Mouse (Mus musculus): ENCODE results near the gene Ppp1r2. TPM values are rescaled to one million over a fixed set of nuclear protein-coding genes. Genes with fewer than 3 reads are reported as not detected.

Gene Ppp1r2
- polyA plus RNA-seq, 1 experiment, result 50.5 TPM

DNA sequence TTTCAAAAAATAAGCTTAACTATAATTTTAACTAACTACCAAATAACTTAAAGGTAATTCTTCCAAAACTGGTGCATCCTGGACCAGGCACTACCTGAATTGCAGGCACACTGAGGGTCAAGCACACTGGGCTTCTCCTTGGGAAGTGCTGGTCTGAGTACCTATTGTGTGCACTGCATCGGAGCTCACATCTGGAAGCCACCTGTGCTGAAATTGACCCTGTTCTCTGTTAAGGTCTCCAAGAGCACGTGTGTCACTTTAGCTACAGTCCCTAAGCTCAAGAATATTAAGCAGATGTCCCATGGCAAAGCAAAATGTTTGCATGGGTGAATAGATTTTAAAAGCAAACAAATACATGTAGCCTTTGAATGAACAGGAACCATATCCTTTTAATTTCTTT lies 38.5 kb upstream of the Ppp1r2 start:
- TF ChIP-seq GATA1 (IDR thresholded peaks at IDR 0.05; ENCODE audit: borderline replicate concordance, low read length) (no peak), FLI1 (IDR thresholded peaks at IDR 0.05; ENCODE audit: low read length) (no peak)
- Histone ChIP-seq H3K9me3 (no peaks in the 10 kb centered on the region), H3K27me3 (replicated peaks) (peaks cover 46% of the 10 kb centered on the region), H3K4me3 (replicated peaks) (no peak overlapping the region), H3K36me3 (replicated peaks; ENCODE audit: low read length) (no peaks in the 10 kb centered on the region), H3K4me1 (peaks cover 6% of the 10 kb centered on the region; the same call in 1 of the 2 replicates)

DNA sequence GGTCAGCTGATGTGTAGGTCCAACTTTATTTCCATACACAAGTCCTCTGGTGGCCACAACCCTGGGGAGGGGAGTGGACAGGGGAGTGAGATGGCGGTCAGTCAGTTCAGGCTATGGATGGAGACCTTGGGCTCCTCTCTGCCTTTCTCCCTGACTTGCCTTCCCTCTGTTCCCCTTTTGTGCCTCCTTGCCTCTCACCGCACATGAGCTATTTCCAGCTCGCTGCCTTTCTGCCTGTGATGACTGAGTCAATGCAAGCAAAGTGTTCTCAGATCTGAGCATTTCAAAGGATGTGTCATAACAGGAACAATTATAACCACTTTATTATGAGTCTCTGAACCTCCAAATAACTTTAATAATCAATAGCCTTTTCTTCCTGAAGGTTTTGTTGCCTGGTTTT lies 37.2 kb upstream of the Ppp1r2 start:
- Histone ChIP-seq H3K4me1 (peaks cover 6% of the 10 kb centered on the region; the same call in 1 of the 2 replicates), H3K36me3 (replicated peaks; ENCODE audit: low read length) (no peaks in the 10 kb centered on the region), H3K9me3 (no peaks in the 10 kb centered on the region), H3K4me3 (replicated peaks) (no peak overlapping the region), H3K27me3 (replicated peaks) (peaks cover 40% of the 10 kb centered on the region)
- TF ChIP-seq FLI1 (IDR thresholded peaks at IDR 0.05; ENCODE audit: low read length) (no peak), GATA1 (IDR thresholded peaks at IDR 0.05; ENCODE audit: borderline replicate concordance, low read length) (no peak)

DNA sequence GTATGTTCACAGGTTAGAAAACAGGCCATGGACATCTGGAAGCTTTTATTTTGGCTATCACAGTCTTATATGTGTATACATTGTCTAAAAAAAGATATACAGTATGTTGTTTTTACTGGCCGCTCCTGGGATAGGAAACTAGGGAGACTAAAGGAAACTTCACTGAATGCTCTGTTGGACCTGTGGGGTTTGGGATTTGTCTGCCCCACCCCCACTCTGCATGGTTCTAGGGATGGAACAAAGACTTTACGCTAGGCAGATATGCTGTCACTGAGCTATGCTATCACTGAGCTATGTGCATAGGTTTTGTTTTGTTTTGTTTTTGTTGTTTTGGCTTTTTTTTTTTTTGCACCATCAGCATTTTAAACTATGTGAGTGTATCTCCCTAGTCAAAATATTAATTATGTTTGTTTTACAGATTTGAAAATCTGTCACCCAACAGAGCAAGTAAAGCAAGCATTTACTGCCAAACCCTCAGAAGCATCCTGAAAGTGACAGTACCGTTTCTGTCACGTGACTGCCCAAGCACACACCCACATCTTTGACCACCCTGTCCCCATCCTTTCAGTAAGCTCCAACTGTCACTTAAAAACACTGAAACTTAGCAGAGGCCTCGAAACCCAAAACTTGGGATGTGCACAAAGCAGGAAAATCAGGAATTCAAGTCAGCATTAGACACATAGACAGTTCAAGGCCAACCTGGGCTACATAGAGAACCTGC lies 30.3 kb upstream of the Ppp1r2 start:
- no peak for TF ChIP-seq FLI1 (IDR thresholded peaks at IDR 0.05; ENCODE audit: low read length)
- no peak for TF ChIP-seq GATA1 (IDR thresholded peaks at IDR 0.05; ENCODE audit: borderline replicate concordance, low read length)
- Histone ChIP-seq H3K36me3 (replicated peaks; ENCODE audit: low read length) (no peaks in the 10 kb centered on the region), H3K4me3 (replicated peaks) (no peak overlapping the region)

GRCm38 (mm10) chr16:31303276-31303675 lies 28.2 kb upstream of the Ppp1r2 start:
- Histone ChIP-seq H3K9me3 (peaks cover 4% of the 10 kb centered on the region), H3K4me3 (replicated peaks) (no peak overlapping the region), H3K36me3 (replicated peaks; ENCODE audit: low read length) (no peaks in the 10 kb centered on the region), H3K27me3 (replicated peaks) (peaks cover 28% of the 10 kb centered on the region), H3K4me1 (no peaks in the 10 kb centered on the region)
- TF ChIP-seq GATA1 (IDR thresholded peaks at IDR 0.05; ENCODE audit: borderline replicate concordance, low read length), result no peak
- no peak for TF ChIP-seq FLI1 (IDR thresholded peaks at IDR 0.05; ENCODE audit: low read length)

More for the DNA sequence above, 30.3 kb upstream of the Ppp1r2 start:
- H3K9me3 ChIP-seq, result peaks cover 4% of the 10 kb centered on the region
- H3K27me3 ChIP-seq (replicated peaks), result peaks cover 23% of the 10 kb centered on the region
- no peaks in the 10 kb centered on the region for H3K4me1 ChIP-seq

GRCm38 (mm10) chr16:31300883-31301532 lies 25.9 kb upstream of the Ppp1r2 start:
- Histone ChIP-seq H3K4me3 (replicated peaks) (no peak overlapping the region), H3K27me3 (replicated peaks) (peaks cover 32% of the 10 kb centered on the region), H3K36me3 (replicated peaks; ENCODE audit: low read length) (no peaks in the 10 kb centered on the region), H3K9me3 (no peaks in the 10 kb centered on the region), H3K4me1 (no peaks in the 10 kb centered on the region)
- TF ChIP-seq FLI1 (IDR thresholded peaks at IDR 0.05; ENCODE audit: low read length), result no peak
- TF ChIP-seq GATA1 (IDR thresholded peaks at IDR 0.05; ENCODE audit: borderline replicate concordance, low read length), result no peak

GRCm38 (mm10) chr16:31300467-31300866 lies 25.4 kb upstream of the Ppp1r2 start:
- no peak overlapping the region for H3K4me3 ChIP-seq (replicated peaks)
- no peak for TF ChIP-seq GATA1 (IDR thresholded peaks at IDR 0.05; ENCODE audit: borderline replicate concordance, low read length)
- TF ChIP-seq FLI1 (IDR thresholded peaks at IDR 0.05; ENCODE audit: low read length), result no peak

DNA sequence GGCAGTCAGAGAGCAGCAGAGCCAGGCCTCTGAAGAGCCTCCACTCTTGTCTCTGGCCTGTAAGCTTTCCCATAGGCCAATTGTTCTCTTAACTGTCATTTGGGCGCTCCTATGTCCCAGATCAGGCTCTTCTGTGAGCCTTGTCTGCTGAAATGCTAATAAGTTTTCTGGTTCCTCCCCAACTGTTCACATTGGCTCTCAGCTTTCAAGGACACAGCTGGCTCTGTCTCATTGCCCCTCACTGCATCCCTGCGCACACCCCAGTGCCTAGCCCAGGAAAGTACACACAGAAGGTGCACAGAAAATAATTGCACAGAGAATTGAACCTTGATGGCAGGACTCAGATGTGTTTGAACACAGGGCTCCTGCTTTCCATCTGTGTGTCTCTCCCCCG lies 24.9 kb upstream of the Ppp1r2 start:
- TF ChIP-seq FLI1 (IDR thresholded peaks at IDR 0.05; ENCODE audit: low read length) (no peak), GATA1 (IDR thresholded peaks at IDR 0.05; ENCODE audit: borderline replicate concordance, low read length) (no peak)
- no peak overlapping the region for H3K4me3 ChIP-seq (replicated peaks)
- peaks cover 37% of the 10 kb centered on the region for H3K27me3 ChIP-seq (replicated peaks)
- H3K4me1 ChIP-seq, result no peaks in the 10 kb centered on the region
- no peaks in the 10 kb centered on the region for H3K36me3 ChIP-seq (replicated peaks; ENCODE audit: low read length)
- no peaks in the 10 kb centered on the region for H3K9me3 ChIP-seq

More at GRCm38 (mm10) chr16:31300467-31300866, 25.4 kb upstream of the Ppp1r2 start:
- H3K36me3 ChIP-seq (replicated peaks; ENCODE audit: low read length), result no peaks in the 10 kb centered on the region
- no peaks in the 10 kb centered on the region for H3K9me3 ChIP-seq
- peaks cover 34% of the 10 kb centered on the region for H3K27me3 ChIP-seq (replicated peaks)
- H3K4me1 ChIP-seq, result no peaks in the 10 kb centered on the region

GRCm38 (mm10) chr16:31299164-31299959 lies 24.3 kb upstream of the Ppp1r2 start:
- H3K36me3 ChIP-seq (replicated peaks; ENCODE audit: low read length), result no peaks in the 10 kb centered on the region
- TF ChIP-seq GATA1 (IDR thresholded peaks at IDR 0.05; ENCODE audit: borderline replicate concordance, low read length) (no peak), FLI1 (IDR thresholded peaks at IDR 0.05; ENCODE audit: low read length) (no peak)
- no peak overlapping the region for H3K4me3 ChIP-seq (replicated peaks)
- H3K4me1 ChIP-seq, result no peaks in the 10 kb centered on the region
- H3K27me3 ChIP-seq (replicated peaks), result peaks cover 37% of the 10 kb centered on the region
- H3K9me3 ChIP-seq, result no peaks in the 10 kb centered on the region

GRCm38 (mm10) chr16:31297113-31297512 lies 22.0 kb upstream of the Ppp1r2 start:
- Histone ChIP-seq H3K27me3 (replicated peaks) (peaks cover 32% of the 10 kb centered on the region), H3K9me3 (no peaks in the 10 kb centered on the region), H3K4me1 (peaks cover 4% of the 10 kb centered on the region), H3K4me3 (replicated peaks) (no peak overlapping the region), H3K36me3 (replicated peaks; ENCODE audit: low read length) (no peaks in the 10 kb centered on the region)
- TF ChIP-seq GATA1 (IDR thresholded peaks at IDR 0.05; ENCODE audit: borderline replicate concordance, low read length), result no peak
- TF ChIP-seq FLI1 (IDR thresholded peaks at IDR 0.05; ENCODE audit: low read length), result no peak
